Mouse (Mus musculus) lung, adult 2 months (tissue): ENCODE measurements at regions not wholly inside any gene's neighbourhood (a gene's known extent, or its start where the extent isn't known, plus 50 kb on each side); places are given as distances from the start of the nearest gene placed in this dataset.

Experiments used
- CTCF ChIP-seq: fragments of 200-500 bp; IDR thresholded peaks from 2 replicates; pipeline ENCODE4 v1.5.1; 2011; ENCODE audit warnings: mild to moderate bottlenecking, low read length, control low read depth; ENCODE audit not compliant: insufficient read depth
- POLR2A ChIP-seq: fragments of 200-500 bp; IDR thresholded peaks from 2 replicates; pipeline ENCODE4 v1.6.1; 2011; ENCODE audit warnings: low read depth, mild to moderate bottlenecking, control low read depth, low read length, borderline replicate concordance; ENCODE audit errors: extremely low read depth

DNA sequence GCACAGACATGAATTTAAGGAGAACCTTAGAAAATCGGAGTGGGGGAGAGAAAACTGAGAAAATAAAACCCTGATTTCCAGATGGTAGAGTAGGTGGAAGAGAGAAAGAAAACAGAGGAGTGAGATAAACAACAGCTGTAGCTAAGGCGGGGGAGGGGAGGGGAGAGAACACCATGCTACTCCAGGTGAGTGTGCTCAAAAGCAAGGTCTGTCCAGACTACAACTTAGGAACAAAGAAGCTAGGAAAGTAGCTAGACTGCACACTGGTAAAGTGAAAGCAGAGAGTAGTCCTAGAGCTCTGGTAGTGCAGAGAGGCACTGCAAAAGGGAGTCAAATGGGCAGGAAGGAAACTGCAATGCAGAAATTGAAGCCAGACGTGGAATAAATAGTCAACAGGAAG, 132.8 kb upstream of the Clec14a start:
- no peak for TF ChIP-seq CTCF
- TF ChIP-seq POLR2A, result no peak
